Mouse (Mus musculus) WW6 (cell line): ENCODE results near the gene Hps5.
"Not testable (repeated sequence)": the region's sequence is repeated elsewhere in the genome, so short reads cannot be mapped to it uniquely, and the experiment has no call there.

Source experiments
- DNase-seq: peaks from one replicate; pipeline ENCODE4 v3.0.0-alpha.2; 2013; ENCODE audit warnings: low read depth, low spot score

Hps5 gene

DNA sequence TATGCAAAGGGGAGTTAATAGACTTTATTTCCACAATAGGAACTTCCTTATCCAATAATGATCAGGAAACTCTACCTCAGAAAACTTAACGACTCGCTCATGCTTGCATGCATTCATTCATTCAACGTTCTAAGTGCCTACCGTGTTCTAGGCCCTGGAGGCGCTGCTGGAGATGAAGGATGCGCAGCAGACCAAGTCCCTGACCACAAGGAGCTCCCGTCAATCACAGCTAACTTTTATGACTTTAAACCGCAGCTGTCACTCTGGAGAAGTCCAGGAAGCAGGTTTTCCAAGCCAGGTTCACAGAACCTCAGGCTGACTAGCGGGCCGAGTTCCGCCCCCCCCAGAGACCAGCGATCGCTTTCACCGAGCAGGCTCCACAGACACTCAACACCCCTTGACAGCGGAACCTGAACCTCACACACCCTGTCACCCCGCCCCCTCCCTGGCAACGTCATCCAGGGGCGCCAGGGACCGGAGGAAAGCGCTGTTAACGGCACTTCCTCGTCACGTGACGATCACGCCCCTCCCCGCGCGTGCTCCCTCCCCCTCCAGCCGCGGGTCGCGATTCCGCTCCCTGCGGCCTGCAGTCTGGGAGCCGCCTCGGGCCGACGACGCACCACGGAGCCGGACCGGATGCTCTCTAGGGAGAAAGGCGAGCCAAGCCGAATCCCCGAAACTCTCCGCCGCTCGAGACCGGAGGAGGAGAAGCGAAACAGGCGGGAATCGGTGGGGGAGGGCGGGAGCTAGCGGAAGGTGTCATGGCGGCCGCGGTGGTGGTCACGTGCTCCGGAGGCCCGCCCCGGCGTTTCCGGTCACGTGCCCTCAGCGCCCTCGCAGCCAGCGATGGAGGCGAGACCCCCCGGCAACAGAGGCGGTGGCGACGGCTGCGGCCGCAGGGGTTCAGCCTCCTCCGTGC lies at the start of gene Hps5, which contains the start of gene Gtf2h1:
TSS of gene Hps5 (minus strand) at position 778 of the 919 bp plus-strand sequence.
TSS of gene Gtf2h1 (plus strand) at position 817 of the 919 bp plus-strand sequence.
- peak; percentile 93 for DNase-seq

- DNase-seq, result peak; percentile 71
Observed at GRCm38 (mm10) chr7:46845211-46845977, 49.5 kb upstream of the Hps5 start.

DNA sequence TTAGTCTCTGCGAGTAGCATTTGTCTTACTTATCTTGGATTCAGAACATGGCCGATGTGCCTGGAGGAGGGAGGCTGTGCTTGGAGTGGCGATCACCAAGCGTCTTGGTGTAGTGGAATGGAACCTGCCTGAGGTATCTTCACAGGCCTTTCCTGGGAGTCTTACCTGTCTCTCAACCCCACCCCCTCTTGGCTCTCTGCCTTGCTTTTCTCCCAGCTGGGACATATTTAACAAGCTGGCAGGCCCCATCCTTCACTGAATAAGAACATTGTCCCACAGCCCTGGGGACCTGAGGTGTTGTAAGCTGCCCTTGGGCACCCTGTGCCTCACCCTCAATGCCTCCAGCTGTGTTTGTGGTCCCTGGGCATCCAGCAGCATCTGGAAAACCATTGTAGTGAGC lies 47.7 kb upstream of the Hps5 start:
- DNase-seq, result no peak

DNA sequence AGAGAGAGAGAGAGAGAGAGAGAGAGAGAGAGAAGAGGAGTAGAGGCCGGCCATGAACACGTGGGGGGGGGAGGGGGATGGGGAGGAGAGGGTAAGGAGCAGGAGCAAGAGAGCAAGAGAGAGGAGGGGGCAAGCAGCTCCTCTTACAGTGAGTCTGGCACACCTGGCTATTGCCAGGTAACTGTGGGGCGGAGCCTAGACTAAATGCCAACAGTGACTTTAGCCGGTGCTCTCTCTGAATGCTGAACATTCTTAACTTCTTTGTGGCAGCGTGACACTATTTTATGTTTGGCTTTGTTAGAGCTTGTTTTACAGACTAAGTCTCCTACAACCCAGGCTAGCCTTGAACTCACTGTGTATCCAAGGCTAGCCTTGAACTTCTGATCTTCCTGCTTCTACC lies 46.4 kb upstream of the Hps5 start:
- DNase-seq, result no peak

GRCm38 (mm10) chr7:46840787-46841525 lies 45.1 kb upstream of the Hps5 start, which contains the start of gene Ldha:
Gene Ldha (plus strand): TSS chr7:46841475.
- DNase-seq, result no peak

DNA sequence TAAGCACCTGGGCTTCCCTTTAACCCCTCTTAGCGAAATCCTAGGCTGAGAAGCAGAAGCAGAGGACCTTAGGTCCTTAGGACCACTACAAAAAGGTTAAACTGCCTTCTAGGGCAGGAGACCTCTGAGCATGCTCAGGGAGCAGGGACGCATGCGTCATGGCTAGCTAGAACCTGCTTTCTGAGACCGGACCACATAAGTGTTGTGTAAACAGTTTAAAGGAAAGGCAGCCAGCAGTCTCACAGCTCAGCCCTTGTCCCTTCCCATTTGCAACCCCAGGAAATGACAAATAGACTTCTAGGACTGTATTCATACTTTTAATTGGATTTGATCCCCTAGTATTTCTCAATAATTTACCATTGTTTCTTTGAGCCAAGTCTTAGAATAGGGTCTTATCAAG lies 44.5 kb upstream of the Hps5 start:
- DNase-seq, result no peak

DNA sequence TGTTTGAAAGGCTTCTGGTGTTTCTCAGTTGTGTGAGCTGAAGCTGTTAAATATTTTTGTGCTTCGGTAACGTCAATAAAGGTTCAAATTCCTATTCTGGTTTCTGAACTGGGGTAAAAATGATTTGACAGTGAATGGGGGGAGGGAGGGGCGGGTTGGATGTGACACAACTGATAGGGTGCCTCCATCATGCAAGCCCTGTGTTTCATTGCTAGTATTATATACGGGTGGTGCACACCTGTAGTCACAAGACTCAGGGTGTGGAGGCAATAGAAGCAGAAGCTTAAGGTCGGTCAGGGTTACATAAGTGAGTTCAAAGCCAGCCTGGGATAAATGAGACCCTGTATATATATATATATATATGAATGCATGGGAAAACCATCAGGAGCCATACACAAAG lies 44.0 kb upstream of the Hps5 start:
- no peak for DNase-seq

DNA sequence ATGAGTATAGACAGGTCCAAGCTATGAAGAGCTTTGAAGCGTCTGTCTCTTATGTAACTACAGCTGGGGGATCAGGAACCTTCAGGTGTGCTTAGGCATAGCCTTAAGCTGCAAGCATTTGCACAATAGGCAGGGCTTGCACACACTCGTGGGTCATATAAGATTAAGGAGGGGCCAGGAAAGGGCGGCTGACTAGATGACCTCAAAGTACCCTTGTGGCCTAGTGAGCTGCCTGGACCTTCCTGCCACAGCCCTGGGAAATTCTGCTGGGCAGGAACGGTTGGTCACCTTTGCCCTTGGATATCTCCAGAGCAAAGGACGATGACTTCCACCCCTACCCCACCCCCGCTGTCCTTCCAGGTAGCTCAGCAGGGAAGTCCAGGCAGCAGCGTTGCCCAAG lies 43.6 kb upstream of the Hps5 start:
- DNase-seq, result no peak

- DNase-seq, result no peak
Observed at GRCm38 (mm10) chr7:46838891-46839302, 43.0 kb upstream of the Hps5 start.

GRCm38 (mm10) chr7:46838104-46838671 lies 42.3 kb upstream of the Hps5 start:
- DNase-seq, result no peak

- no peak for DNase-seq
Observed at GRCm38 (mm10) chr7:46837073-46837472, 41.2 kb upstream of the Hps5 start.

DNA sequence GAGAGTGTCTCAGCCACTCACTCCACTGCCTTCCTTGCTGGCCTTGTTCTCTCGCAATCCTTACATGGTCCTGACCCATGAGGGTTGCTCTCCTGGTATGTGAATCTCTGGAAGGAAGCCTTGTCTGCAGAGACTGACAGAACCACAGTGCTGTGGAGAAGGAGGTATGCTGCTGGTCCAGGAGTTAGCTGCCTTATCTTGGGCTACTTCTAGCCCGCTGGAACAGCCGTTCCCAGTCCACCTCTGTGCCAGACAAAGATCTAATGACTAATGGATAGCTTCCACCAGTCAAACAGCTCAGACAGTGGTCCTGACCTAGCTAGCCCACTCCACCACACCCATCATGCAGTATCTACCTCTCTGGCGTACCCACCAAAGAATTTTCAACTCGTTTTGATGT lies 40.5 kb upstream of the Hps5 start:
- DNase-seq, result no peak

DNA sequence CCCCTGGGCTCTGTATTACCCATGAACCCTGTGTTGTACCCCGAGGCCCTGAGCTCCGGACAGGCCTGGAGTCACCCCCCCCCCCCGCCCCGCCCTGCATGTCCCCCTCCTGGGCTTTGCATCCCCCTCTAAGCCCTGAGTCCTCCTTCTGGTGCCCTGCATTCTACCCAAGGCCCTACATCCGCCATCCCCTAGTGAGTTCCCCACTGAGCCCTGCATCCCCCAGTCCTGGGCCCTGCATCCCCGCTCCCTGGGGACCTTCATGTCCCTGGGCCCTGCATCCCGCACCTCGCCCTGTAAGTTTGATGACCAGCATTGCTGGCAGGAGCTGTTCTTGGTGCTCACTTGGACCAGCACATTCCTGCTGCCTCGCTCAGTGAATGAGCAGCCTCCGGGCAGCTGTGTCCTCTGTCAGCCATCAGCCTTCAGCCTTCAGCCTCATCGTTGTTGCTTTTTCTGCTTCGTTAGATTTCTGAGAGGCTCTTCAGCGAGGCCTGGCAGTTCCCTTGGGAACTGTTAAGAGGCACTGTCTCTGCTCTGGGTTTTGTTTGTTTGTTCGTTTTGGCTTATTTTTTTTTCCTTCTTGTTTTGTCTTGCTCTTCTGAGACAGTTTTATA lies 39.2 kb upstream of the Hps5 start:
- no peak for DNase-seq

DNA sequence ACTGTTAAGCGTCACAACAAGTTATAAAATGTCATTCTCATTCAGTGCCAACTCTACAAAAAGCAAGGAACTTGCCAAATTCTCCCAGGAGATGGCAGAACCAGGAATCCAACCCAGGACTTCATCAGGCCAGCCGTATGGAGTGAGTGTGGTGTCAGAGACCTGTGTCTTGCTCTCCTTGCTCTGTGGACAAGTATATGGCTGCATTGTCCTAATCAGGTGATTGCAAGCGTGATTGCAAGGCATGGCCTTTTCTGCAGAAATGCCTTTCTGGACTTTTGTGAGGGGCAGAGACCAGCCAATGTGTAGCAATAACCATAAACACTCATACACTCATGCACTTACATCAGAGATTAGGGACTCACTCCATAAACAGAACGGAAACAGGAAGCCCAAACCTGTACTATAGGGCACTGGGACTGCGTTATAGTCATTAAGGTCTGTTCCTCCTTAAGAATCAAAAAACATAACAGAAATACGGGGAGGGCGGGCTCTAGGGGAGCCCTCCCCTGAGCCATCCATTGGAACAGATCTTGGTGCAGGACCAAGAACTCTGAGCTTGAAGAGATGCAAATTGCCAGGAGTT lies 37.9 kb upstream of the Hps5 start:
- DNase-seq, result no peak

DNA sequence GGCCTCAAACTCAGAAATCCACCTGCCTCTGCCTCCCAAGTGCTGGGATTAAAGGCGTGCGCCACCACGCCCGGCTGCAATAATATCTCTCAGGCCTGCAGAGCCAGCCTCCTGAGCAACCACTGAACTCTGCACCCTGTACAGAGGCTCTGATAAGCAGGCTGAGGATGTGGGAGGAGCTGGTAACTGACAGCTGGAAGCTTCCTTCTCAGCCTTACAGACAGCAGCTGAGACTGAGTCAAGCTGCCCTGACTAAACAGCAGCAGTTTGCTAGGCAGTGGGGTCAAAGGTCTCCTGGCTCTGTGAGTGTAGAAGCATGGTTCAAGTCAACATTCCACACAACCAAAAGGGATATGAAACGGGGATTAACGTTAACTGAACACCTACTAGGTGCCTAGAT lies 37.4 kb upstream of the Hps5 start:
- no peak for DNase-seq

DNA sequence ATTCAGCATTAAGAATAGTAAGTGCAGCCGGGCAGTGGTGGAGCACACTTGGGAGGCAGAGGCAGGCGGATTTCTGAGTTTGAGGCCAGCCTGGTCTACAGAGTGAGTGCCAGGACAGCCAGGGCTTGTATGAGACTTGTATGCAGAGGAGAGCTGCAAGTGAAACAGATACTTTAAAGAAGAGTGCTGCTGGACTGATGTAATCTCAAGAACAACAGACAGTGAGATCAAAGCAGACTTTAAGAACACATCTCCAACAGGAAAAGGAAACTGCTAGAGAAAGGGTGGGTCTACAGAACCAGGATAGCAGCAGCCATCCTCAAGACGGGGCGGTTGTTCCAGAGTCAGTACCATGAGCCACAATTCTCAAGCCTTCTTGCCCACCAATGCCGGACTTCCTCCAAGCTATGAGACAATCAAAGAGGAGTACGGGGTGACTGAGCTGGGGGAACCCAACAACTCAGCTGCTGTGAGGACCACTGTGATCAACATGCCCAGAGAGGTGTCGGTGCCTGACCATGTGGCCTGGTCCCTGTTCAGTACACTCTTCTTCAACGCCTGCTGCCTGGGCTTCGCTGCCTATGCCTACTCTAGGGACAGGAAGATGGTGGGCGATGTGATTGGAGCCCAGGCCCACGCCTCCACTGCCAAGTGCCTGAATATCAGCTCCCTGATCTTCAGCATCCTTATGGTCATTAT lies 36.4 kb upstream of the Hps5 start:
- DNase-seq, result not testable (repeated sequence)

DNA sequence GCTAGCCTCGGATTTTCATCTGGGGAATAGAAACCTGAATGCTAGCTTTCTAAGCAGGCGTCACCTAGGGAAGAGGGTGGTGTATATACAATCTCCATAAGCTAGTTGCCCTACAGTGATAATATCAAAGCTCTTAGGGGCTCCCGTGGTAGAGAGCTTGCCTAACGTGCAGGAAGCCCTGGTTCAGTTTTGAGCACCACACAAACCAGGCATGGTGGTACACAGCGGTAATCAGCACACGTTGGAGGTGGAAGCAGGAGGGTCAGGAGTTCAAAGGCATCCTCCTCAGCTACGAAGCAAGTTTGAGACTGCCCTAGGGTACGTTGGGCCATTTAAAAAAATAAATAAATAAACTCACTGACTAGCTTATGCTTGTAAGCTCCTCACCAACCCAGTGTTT lies 35.8 kb upstream of the Hps5 start:
- no peak for DNase-seq

DNA sequence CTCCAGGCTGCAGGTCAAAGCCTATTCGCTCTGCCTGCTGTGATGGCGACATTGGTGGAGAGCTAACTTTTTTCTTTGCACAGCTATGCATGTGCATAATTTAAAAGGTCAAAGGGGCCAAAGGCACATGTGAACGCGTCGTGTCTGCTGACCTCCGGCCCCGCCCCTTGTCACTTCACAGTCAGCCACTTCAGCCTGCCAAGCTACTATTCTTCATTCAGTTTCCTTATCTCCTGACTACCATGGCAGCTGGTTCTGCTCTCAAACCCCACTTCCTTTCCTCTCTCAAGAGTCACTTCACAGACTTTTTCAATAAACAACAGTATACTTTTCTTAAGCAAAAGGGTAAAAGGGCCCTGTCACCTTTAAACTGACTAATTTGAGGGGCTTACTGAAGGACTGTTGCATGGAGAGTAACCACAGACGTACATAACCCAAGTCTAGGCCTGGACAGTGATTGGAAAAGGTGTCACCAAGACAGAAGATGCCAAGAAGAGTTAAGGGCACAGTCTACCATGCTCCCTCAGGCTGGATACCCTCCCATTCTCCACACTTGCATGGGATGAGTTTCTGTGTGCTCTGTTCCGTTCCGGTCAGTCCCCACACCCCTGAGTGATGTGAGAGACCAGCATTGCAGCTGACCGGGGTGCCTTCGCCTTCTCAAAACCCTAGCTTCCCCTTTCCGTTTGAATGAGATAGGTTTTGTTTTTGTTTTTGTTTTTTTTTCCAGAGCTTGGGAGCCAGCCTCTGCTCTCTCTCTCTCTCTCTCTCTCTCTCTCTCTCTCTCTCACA lies 35.1 kb upstream of the Hps5 start:
- no peak for DNase-seq

GRCm38 (mm10) chr7:46829911-46830310 lies 34.0 kb upstream of the Hps5 start:
- DNase-seq, result no peak
